Mouse (Mus musculus) layer of hippocampus, postnatal 25 days (tissue): ENCODE measurements at regions not wholly inside any gene's neighbourhood (a gene's known extent, or its start where the extent isn't known, plus 50 kb on each side); places are given as distances from the start of the nearest gene placed in this dataset.
A peak's percentile ranks its signal among the peaks of the same experiment; 100 is the strongest.

Source experiments
- DNase-seq, 2 experiments: peaks; one replicate each; pipeline ENCODE4 v3.0.0; 2022; ENCODE audit warnings: mixed read lengths in 2 of 2, low spot score in 1 of 2; ENCODE audit errors: extremely low spot score in 1 of 2

- DNase-seq = no peak
Observed at GRCm38 (mm10) chr2:51348774-51349173, 199.9 kb upstream of the Rnd3 start.

GRCm38 (mm10) chr2:51347086-51347485 is 198.2 kb upstream of the Rnd3 start:
- no peak for DNase-seq

- no peak for DNase-seq
Observed at GRCm38 (mm10) chr2:51342421-51342820, 193.5 kb upstream of the Rnd3 start.

- no peak for DNase-seq
Observed at GRCm38 (mm10) chr2:51334437-51334836, 185.5 kb upstream of the Rnd3 start.

GRCm38 (mm10) chr2:51327081-51327480 is 178.2 kb upstream of the Rnd3 start:
- no peak for DNase-seq

- no peak for DNase-seq
Observed at GRCm38 (mm10) chr2:51321676-51322075, 172.8 kb upstream of the Rnd3 start.

GRCm38 (mm10) chr2:51316452-51316851 is 167.5 kb upstream of the Rnd3 start:
- no peak for DNase-seq

GRCm38 (mm10) chr2:51313414-51313813 is 164.5 kb upstream of the Rnd3 start:
- DNase-seq = no peak

- DNase-seq = no peak
Observed at GRCm38 (mm10) chr2:51306257-51306656, 157.3 kb upstream of the Rnd3 start.

GRCm38 (mm10) chr2:51305411-51305810 is 156.5 kb upstream of the Rnd3 start:
- no peak for DNase-seq

GRCm38 (mm10) chr2:51304694-51305093 is 155.8 kb upstream of the Rnd3 start:
- DNase-seq = no peak

- no peak for DNase-seq
Observed at GRCm38 (mm10) chr2:51290659-51291260, 141.8 kb upstream of the Rnd3 start.

GRCm38 (mm10) chr2:51288678-51289077 is 139.8 kb upstream of the Rnd3 start:
- DNase-seq = no peak

GRCm38 (mm10) chr2:51285632-51286031 is 136.7 kb upstream of the Rnd3 start:
- DNase-seq = no peak

- peak in 1 of 2 experiments; percentile 9 for DNase-seq
Observed at GRCm38 (mm10) chr2:51284781-51285225, 135.9 kb upstream of the Rnd3 start.

GRCm38 (mm10) chr2:51279396-51280045 is 130.6 kb upstream of the Rnd3 start:
- DNase-seq = no peak

- no peak for DNase-seq
Observed at GRCm38 (mm10) chr2:51278824-51279223, 129.9 kb upstream of the Rnd3 start.

- DNase-seq = no peak
Observed at GRCm38 (mm10) chr2:51278356-51278755, 129.4 kb upstream of the Rnd3 start.

- no peak for DNase-seq
Observed at GRCm38 (mm10) chr2:51276591-51276990, 127.7 kb upstream of the Rnd3 start.

- no peak for DNase-seq
Observed at GRCm38 (mm10) chr2:51273300-51273699, 124.4 kb upstream of the Rnd3 start.

GRCm38 (mm10) chr2:51268532-51268931 is 119.6 kb upstream of the Rnd3 start:
- no peak for DNase-seq

GRCm38 (mm10) chr2:51267662-51268061 is 118.8 kb upstream of the Rnd3 start:
- no peak for DNase-seq
